Mouse (Mus musculus): ENCODE data around the gene Olfr745.

Gene Olfr745

GRCm38 (mm10) chr14:50639088-50639487 lies at the start of gene Olfr745:
Gene Olfr745, plus strand, starts transcription at chr14:50639388.
- DNase-seq (ENCODE audit: low spot score): no peak

GRCm38 (mm10) chr14:50614579-50614978 lies 24.6 kb upstream of the Olfr745 start, which contains the start of gene Olfr744:
Gene Olfr744, plus strand, starts transcription at chr14:50614879.
- no peak for DNase-seq (ENCODE audit: low spot score)

GRCm38 (mm10) chr14:50646783-50647182 lies 7.6 kb downstream of the Olfr745 start, which contains the start of gene Olfr746:
Gene Olfr746, plus strand, starts transcription at chr14:50647083.
- DNase-seq (ENCODE audit: low spot score): no peak

GRCm38 (mm10) chr14:50693106-50693505 lies 53.9 kb downstream of the Olfr745 start, which contains the start of gene Olfr747:
Gene Olfr747, minus strand, starts transcription at chr14:50693206.
- DNase-seq (ENCODE audit: low spot score): no peak

Measured in lung, postnatal 25 days (tissue).